Mouse (Mus musculus) stomach, embryonic 14.5 days (tissue): ENCODE data around the gene Gm15217. TPM values are rescaled to one million over a fixed set of nuclear protein-coding genes. Genes with fewer than 3 reads are reported as not detected.

Experiments
- ATAC-seq: fragments of 200-750 bp; cut with Nextera tagmentation; 2 replicates; pipeline ENCODE4 v1.8.0; 2017; ENCODE audit warnings: low read depth, moderate TSS enrichment; ENCODE audit not compliant: insufficient number of reproducible peaks, insufficient read depth, low FRiP score
- H3K27ac ChIP-seq: fragments of 300-500 bp; sonication (generic); 2 replicates; pipeline ENCODE4 v1.5.1; 2014; ENCODE audit warnings: mild to moderate bottlenecking, low read length, moderate library complexity, mixed read lengths
- H3K27me3 ChIP-seq: fragments of 300-500 bp; sonication (generic); 2 replicates; pipeline ENCODE4 v1.6.1; 2014; ENCODE audit warnings: low read length, control low read depth, mixed read lengths; ENCODE audit not compliant: control insufficient read depth, insufficient read depth
- H3K36me3 ChIP-seq: fragments of 300-500 bp; sonication (generic); 2 replicates; pipeline ENCODE4 v1.6.1; 2014; ENCODE audit warnings: mild to moderate bottlenecking, control low read depth, low read length, moderate library complexity, mixed read lengths; ENCODE audit not compliant: control insufficient read depth, insufficient read depth
- H3K4me1 ChIP-seq: fragments of 300-500 bp; sonication (generic); 2 replicates; pipeline ENCODE4 v1.6.1; 2014; ENCODE audit warnings: low read length, control low read depth, mixed read lengths; ENCODE audit not compliant: control insufficient read depth, insufficient read depth
- H3K4me2 ChIP-seq: fragments of 300-500 bp; sonication (generic); replicated peaks from 2 replicates; pipeline ENCODE4 v1.6.1; 2014; ENCODE audit warnings: low read depth, low read length, control low read depth
- H3K4me3 ChIP-seq: fragments of 300-500 bp; sonication (generic); 2 replicates; pipeline ENCODE4 v1.5.1; 2014; ENCODE audit warnings: low read depth, low read length, control low read depth
- H3K9ac ChIP-seq: fragments of 300-500 bp; sonication (generic); replicated peaks from 2 replicates; pipeline ENCODE4 v1.6.1; 2014; ENCODE audit warnings: low read depth, mild to moderate bottlenecking, control low read depth, low read length, moderate library complexity, mixed read lengths
- H3K9me3 ChIP-seq: fragments of 300-500 bp; sonication (generic); 2 replicates; pipeline ENCODE4 v1.6.1; 2016; ENCODE audit warnings: low read depth, low read length, control low read depth; ENCODE audit not compliant: control insufficient read depth
- WGBS: fragments of 180-500 bp; shearing (Covaris S2); extraction: QIAGEN DNeasy Blood & Tissue Kit; methylation state at CpG from one replicate; pipeline ENCODE4 v1.1.7; 2014; 5-methylcytosine and 5-hydroxymethylcytosine counted together
- polyA plus RNA-seq: library from polyadenylated mRNA; unstranded; fragments of >200 nt; fragmentation: Nextera tagmentation; extraction: Ambion mirVana; gene quantifications from 2 replicates; pipeline ENCODE4 v1.2.1, GENCODE M21; 2014

Gm15217 gene
- polyA plus RNA-seq, 1 experiment from 2014 or later = 1.1 TPM

GRCm38 (mm10) chr14:46409016-46409415 lies 29.8 kb downstream of the Gm15217 start:
- H3K27ac ChIP-seq = no peak overlapping the region
- no peak overlapping the region for H3K4me3 ChIP-seq
- H3K4me2 ChIP-seq = no peak overlapping the region
- H3K4me1 ChIP-seq = no peaks in the 10 kb centered on the region
- no peaks in the 10 kb centered on the region for H3K27me3 ChIP-seq
- no peak overlapping the region for H3K9ac ChIP-seq
- WGBS = 77% methylated on average over 10 of the region's 10 CpGs
- ATAC-seq = no peak
- H3K9me3 ChIP-seq = no peaks in the 10 kb centered on the region
- no peaks in the 10 kb centered on the region for H3K36me3 ChIP-seq

DNA sequence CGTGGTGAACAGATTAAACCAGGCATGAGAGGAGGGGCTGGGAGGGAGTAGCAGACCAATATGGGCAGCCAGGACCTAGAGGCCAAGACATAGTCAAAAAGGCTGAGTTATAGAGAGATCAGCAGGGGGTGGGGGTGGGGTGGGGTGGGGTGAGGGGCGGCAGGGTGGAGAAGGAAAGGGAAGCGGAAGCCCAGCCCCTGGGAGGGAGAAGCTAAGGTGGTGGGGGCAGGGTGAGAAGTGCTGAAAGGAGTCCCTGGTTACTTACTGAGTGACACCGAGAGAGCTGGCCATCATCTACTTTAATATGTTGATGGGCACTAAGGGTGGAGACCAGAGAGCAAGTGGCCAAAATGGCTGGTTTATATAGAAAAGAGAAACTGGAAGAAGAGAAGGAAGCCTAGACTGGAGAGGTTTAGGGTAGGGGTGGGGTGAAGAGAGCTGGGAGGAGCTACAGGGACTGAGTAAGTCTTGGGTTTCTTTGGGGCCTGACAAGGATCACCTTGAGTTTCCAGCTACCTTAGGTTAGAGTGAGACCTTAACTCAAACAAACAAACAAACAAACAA lies 31.4 kb downstream of the Gm15217 start:
- Histone ChIP-seq H3K27me3 (no peaks in the 10 kb centered on the region), H3K4me3 (no peak overlapping the region), H3K4me2 (no peak overlapping the region), H3K36me3 (no peaks in the 10 kb centered on the region), H3K9ac (no peak overlapping the region), H3K27ac (no peak overlapping the region), H3K4me1 (no peaks in the 10 kb centered on the region), H3K9me3 (no peaks in the 10 kb centered on the region; the same call in 1 of the 2 replicates)
- WGBS = 62% methylated on average over 4 of the region's 4 CpGs
- no peak for ATAC-seq

DNA sequence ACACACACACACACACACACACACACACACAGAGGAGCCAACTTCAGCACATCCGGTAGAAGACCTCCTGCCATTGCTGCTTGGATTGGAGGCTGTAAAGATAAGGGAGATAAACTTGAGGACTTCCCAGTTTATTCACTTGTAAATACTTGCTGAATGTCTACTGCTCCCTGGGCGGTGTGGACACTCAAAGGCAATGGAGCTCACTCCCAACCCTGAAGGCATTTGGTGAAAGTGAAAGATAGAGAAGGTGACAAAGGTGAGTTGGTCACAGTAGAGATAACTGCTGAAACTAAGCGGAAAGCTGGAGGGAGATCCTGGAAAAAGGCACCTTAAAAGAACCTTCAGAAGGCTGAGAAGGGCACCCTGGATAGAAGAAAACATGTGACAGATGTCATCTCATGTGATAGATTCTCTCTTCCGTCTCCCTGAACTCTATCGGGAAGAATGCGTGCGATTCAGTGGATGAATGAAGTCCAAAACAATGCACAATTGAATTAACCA lies 33.3 kb downstream of the Gm15217 start:
- Histone ChIP-seq H3K36me3 (no peaks in the 10 kb centered on the region), H3K27me3 (no peaks in the 10 kb centered on the region), H3K9me3 (no peaks in the 10 kb centered on the region; the same call in 1 of the 2 replicates), H3K9ac (no peak overlapping the region), H3K4me2 (no peak overlapping the region), H3K4me3 (no peak overlapping the region), H3K27ac (no peak overlapping the region), H3K4me1 (no peaks in the 10 kb centered on the region)
- WGBS = 74% methylated on average over 7 of the region's 7 CpGs
- no peak for ATAC-seq

DNA sequence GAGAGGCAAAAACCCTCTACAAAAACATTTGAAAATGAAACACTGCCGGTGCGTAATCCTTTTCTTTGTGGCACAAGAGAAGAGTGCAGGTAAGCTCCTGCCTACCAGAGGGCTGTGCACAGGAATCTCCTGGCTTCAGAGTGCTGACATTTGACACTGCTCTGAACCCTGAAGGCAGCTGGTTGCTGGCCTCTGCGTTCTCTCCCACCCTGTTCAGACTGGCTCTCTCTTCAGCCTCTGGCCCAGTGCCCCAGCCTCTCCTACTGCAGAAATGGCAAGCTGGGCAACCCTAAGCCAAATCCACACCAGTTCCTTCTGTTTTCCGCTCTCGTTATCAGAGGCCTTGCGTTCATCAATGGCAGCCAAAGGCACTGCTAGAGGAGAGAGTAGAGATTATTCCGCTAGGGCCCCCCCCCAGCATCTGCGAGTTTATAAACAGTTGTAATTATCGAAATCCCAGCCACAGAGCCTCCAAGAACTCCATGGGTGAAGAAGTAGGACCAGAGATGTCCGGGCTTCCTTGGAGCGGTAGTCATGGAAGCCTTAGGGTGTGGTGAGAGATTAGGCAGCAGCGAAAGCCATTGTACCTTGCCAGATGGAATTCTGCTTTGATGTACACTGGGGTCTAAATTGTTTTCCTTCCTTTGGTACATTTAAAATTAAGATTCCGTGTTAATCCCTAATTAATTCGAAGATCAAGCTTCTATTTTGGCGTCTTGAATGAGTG lies 39.3 kb downstream of the Gm15217 start:
- no peak overlapping the region for H3K27ac ChIP-seq
- no peak overlapping the region for H3K9ac ChIP-seq
- no peak overlapping the region for H3K4me3 ChIP-seq
- no peaks in the 10 kb centered on the region for H3K36me3 ChIP-seq
- ATAC-seq = no peak
- no peaks in the 10 kb centered on the region for H3K27me3 ChIP-seq
- WGBS = 78% methylated on average over 15 of the region's 15 CpGs
- no peak overlapping the region for H3K4me2 ChIP-seq
- H3K9me3 ChIP-seq = no peaks in the 10 kb centered on the region; the same call in 1 of the 2 replicates
- H3K4me1 ChIP-seq = no peaks in the 10 kb centered on the region

DNA sequence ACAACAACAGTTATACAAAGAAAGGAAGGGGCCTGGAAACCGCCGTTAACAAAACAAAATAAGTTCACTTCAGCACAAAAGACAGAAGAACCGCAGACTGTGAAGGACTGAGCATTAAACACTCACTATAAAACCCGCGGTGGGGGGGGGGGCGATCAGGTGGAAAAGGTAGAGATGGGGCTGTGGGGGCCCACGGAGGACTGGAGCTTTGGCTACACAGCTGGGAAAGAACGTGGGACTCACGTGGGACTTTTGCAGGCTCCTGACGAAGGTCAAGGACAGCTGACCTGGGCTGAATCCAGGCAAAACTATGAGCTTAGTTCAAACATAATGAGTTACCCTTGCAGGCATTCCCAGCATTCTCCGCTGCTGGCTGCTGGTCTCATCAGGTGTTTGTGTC lies 40.1 kb downstream of the Gm15217 start:
- no peak overlapping the region for H3K4me3 ChIP-seq
- 57% methylated on average over 11 of the region's 11 CpGs for WGBS
- no peak overlapping the region for H3K4me2 ChIP-seq
- no peaks in the 10 kb centered on the region for H3K36me3 ChIP-seq
- no peaks in the 10 kb centered on the region for H3K27me3 ChIP-seq
- no peaks in the 10 kb centered on the region for H3K4me1 ChIP-seq
- ATAC-seq = no peak
- no peak overlapping the region for H3K9ac ChIP-seq
- no peak overlapping the region for H3K27ac ChIP-seq
- no peaks in the 10 kb centered on the region; the same call in 1 of the 2 replicates for H3K9me3 ChIP-seq

DNA sequence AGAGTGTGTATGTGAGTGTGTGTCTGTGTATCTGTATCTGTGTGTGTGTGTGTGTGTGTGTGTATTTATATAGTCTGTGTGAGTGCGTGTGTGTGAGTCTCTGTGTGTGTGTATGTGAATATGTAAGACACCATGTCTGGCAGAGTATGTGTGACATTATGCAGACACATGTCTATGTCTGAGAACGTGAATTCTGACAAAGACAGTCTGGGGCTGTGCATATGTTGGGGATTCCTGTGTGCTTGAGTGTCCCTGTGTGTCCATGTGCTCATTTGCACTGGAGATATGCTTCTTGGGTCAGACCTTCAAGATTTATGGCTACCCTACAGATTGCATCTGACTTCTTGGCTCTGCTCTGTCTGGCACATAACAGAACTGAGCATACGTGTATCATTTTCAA lies 42.6 kb downstream of the Gm15217 start:
- H3K4me2 ChIP-seq = no peak overlapping the region
- H3K4me3 ChIP-seq = no peak overlapping the region
- no peak for ATAC-seq
- H3K4me1 ChIP-seq = no peaks in the 10 kb centered on the region
- H3K36me3 ChIP-seq = no peaks in the 10 kb centered on the region
- no peaks in the 10 kb centered on the region for H3K9me3 ChIP-seq
- 74% methylated on average over 3 of the region's 3 CpGs for WGBS
- no peak overlapping the region for H3K9ac ChIP-seq
- H3K27ac ChIP-seq = no peak overlapping the region
- no peaks in the 10 kb centered on the region for H3K27me3 ChIP-seq

- no peak for ATAC-seq
- Histone ChIP-seq H3K27me3 (no peaks in the 10 kb centered on the region), H3K4me2 (no peak overlapping the region), H3K4me1 (no peaks in the 10 kb centered on the region), H3K36me3 (no peaks in the 10 kb centered on the region), H3K27ac (no peak overlapping the region), H3K9ac (no peak overlapping the region), H3K4me3 (no peak overlapping the region), H3K9me3 (no peaks in the 10 kb centered on the region)
- 84% methylated on average over 13 of the region's 13 CpGs for WGBS
Measured at GRCm38 (mm10) chr14:46427251-46427650, 48.0 kb downstream of the Gm15217 start.

- Histone ChIP-seq H3K9me3 (no peaks in the 10 kb centered on the region), H3K27ac (no peak overlapping the region), H3K4me1 (no peaks in the 10 kb centered on the region), H3K27me3 (no peaks in the 10 kb centered on the region), H3K9ac (no peak overlapping the region), H3K4me2 (no peak overlapping the region), H3K36me3 (no peaks in the 10 kb centered on the region), H3K4me3 (no peak overlapping the region)
- no peak for ATAC-seq
- 88% methylated on average over 5 of the region's 5 CpGs for WGBS
Measured at GRCm38 (mm10) chr14:46430231-46430630, 51.0 kb downstream of the Gm15217 start.
